Mouse (Mus musculus): Measurements from ENCODE around the gene Pphln1. TPM values are rescaled to one million over a fixed set of nuclear protein-coding genes. Genes with fewer than 3 reads are reported as not detected.

The Pphln1 gene
- polyA plus RNA-seq, 1 experiment from 2014 or later, result 41.4 TPM

DNA sequence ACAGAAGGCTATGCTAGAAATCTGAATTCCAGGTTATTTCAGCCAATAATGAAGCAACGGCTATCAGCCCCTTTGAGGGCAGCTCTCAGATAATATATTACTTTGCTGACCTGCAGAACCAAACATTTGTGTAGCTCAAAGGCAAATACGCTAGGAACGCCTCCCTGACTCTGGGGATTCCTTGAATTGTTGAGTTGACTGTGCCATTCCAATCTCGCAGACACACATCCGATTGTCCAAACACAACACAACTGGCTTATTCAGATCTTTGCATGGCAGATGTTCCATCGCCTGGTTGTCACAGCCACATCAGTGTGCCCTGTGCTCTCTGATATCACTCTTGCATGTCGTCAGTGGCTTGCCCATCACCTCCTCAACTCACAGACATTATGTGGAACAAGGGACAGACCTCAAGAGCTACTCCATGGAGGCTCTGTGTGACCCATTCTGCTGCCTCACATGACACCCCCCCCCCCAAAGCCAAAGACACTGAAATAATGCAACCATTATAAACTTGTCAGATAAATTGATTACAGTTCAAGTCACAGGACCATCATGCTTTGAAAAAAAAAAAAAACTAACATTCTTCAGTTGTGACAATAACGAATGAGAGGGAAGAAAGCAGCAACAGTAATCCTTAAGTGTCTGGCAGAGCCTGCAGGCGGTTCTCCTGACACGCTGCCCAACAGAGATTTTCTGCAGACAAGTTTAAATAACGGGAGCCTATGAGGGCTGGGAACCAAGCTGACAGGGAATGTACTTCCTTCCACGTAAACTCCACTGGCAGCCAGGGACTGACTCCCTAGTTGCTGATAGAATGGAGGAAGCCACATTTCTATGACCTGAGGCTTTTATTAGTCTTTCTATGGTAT lies 131.9 kb downstream of the Pphln1 start:
- no peak overlapping the region for H3K9ac ChIP-seq
- H3K4me1 ChIP-seq, result peaks cover 9% of the 10 kb centered on the region
- H3K27me3 ChIP-seq (replicated peaks), result no peaks in the 10 kb centered on the region
- ATAC-seq (ENCODE audit: insufficient read depth, low FRiP score, low read depth), result no peak
- H3K4me3 ChIP-seq (replicated peaks), result no peak overlapping the region
- no peaks in the 10 kb centered on the region for H3K9me3 ChIP-seq
- peak overlapping the region; percentile 54; the same call in 1 of the 2 replicates for H3K27ac ChIP-seq
- H3K4me2 ChIP-seq, result peak overlapping the region; percentile 19; the same call in 1 of the 2 replicates
- H3K36me3 ChIP-seq, result no peaks in the 10 kb centered on the region
- WGBS, result 18% methylated on average over 12 of the region's 12 CpGs

DNA sequence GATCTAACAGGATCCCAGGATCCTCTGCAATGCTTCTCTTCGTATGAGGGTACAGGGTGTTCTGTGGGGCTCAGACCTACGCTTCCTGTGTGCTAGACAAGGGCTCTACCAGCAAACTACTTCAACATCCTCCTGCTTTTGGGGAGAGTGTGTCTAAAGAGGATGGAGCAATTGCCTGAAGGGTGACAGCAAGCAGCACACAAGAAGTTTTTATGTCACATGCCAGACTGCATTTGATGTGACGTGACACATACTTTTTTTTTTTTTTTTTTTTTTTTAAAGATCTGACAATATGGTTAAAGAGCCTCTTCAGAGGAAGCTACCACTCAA lies 132.5 kb downstream of the Pphln1 start:
- peak overlapping the region; percentile 54; the same call in 1 of the 2 replicates for H3K27ac ChIP-seq
- 62% methylated on average over 3 of the region's 3 CpGs for WGBS
- ATAC-seq (ENCODE audit: insufficient read depth, low FRiP score, low read depth), result no peak
- H3K4me2 ChIP-seq, result peak overlapping the region; percentile 19; the same call in 1 of the 2 replicates
- no peak overlapping the region for H3K9ac ChIP-seq
- H3K4me1 ChIP-seq, result peaks cover 9% of the 10 kb centered on the region
- H3K27me3 ChIP-seq (replicated peaks), result no peaks in the 10 kb centered on the region
- no peak overlapping the region for H3K4me3 ChIP-seq (replicated peaks)
- H3K9me3 ChIP-seq, result no peaks in the 10 kb centered on the region
- no peaks in the 10 kb centered on the region for H3K36me3 ChIP-seq

DNA sequence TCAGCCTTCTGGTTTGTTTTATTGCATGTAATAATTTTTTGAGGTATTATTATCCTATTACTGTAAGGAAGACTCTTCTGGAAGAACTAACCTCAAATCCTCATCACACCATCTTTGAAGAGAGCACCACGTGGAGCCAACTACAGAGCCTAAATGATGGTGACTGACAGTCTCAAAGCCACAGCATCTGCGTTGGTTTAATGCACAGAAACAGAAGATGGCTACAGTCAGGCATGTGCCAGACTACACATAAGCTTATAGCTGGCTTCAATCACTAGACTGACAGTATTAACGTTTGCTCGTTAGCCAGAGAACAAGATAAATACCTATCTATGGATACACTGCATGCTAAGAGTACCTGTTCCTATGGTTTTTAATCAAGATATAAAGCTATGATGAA lies 138.0 kb downstream of the Pphln1 start:
- H3K27ac ChIP-seq, result no peak overlapping the region
- no peaks in the 10 kb centered on the region for H3K9me3 ChIP-seq
- 72% methylated on average over 4 of the region's 4 CpGs for WGBS
- no peak for ATAC-seq (ENCODE audit: insufficient read depth, low FRiP score, low read depth)
- H3K36me3 ChIP-seq, result no peaks in the 10 kb centered on the region
- H3K9ac ChIP-seq, result no peak overlapping the region
- H3K4me2 ChIP-seq, result no peak overlapping the region
- H3K27me3 ChIP-seq (replicated peaks), result no peaks in the 10 kb centered on the region
- H3K4me3 ChIP-seq (replicated peaks), result no peak overlapping the region
- peaks cover 3% of the 10 kb centered on the region for H3K4me1 ChIP-seq

DNA sequence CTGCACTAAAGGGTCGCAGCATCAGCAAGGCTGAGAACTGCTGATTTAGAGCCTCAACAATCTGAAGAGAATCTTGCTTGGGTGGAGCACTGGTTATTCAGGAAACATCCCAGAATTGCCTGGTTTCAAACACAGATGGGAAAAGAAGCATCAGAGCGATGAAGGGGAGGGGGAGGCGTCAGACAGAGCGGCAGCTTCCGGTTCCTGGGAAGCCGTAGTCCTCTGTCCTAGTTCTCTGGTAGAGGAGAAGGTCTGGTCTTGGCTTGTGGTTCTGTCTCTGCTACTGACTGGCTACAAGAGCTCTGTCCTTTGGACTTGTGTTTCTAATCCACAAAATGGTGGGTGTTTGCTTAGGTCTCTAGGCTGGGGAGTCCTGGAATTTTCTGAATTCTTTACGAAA lies 139.6 kb downstream of the Pphln1 start:
- Histone ChIP-seq H3K36me3 (no peaks in the 10 kb centered on the region), H3K4me2 (no peak overlapping the region), H3K4me1 (no peaks in the 10 kb centered on the region; the same call in 1 of the 2 replicates), H3K27me3 (replicated peaks) (no peaks in the 10 kb centered on the region), H3K9me3 (no peaks in the 10 kb centered on the region), H3K9ac (no peak overlapping the region), H3K4me3 (replicated peaks) (no peak overlapping the region), H3K27ac (no peak overlapping the region)
- WGBS, result 80% methylated on average over 7 of the region's 7 CpGs
- no peak for ATAC-seq (ENCODE audit: insufficient read depth, low FRiP score, low read depth)

DNA sequence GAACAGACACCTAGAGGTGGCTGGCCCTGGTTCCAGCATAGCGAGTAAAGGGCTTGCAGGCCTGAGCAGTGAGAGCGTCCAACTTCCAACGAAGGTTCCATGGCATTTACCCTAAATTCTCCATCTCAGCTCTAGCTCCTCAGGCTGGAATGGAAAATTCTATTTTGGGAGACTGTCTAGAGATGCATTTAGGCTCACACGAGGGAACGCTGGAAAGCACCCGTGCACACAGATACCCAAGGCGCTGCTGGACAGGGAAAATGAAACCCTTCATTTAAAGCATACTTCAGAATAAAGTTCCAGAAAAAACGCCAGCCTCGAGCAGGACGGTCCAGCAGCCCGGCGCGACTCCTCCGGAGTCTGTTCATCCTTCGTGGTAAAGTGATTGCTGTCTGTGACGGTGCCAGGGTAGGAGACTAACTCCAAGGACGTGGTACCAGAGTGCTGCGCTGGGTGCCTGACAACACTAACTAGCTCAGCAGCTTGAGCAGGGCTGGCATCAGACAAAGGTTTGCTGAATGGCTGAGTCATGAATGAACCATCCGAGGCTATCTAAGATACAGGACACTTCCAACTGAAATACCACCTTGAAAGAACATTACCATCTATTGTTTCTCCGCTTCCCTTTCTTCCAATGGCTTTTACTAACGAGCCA lies 140.5 kb downstream of the Pphln1 start:
- Histone ChIP-seq H3K4me2 (no peak overlapping the region), H3K9ac (no peak overlapping the region), H3K27ac (no peak overlapping the region), H3K4me3 (replicated peaks) (no peak overlapping the region), H3K36me3 (no peaks in the 10 kb centered on the region), H3K4me1 (no peaks in the 10 kb centered on the region; the same call in 1 of the 2 replicates), H3K9me3 (no peaks in the 10 kb centered on the region), H3K27me3 (replicated peaks) (no peaks in the 10 kb centered on the region)
- no peak for ATAC-seq (ENCODE audit: insufficient read depth, low FRiP score, low read depth)
- 85% methylated on average over 21 of the region's 21 CpGs for WGBS

DNA sequence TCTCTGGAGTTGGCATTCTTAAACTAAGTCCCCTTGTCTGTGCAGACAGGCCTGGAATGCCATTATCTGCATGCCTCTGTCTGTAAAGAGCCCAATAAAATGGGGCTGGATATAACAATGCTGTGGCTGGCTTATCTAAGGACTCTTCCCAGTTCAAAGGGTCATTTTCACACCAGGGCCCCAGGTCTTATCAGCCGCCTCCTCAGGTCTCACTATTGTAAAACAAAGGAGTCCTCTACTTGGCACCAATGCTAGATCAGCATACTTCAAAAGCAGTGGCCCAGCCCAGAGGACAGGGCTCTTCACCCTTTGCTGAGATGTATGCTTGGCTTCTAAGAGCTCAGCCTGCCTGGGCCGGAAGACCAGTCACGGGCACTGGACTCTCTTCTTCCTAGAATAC lies 141.3 kb downstream of the Pphln1 start:
- Histone ChIP-seq H3K27me3 (replicated peaks) (no peaks in the 10 kb centered on the region), H3K9ac (no peak overlapping the region), H3K4me2 (no peak overlapping the region), H3K4me1 (no peaks in the 10 kb centered on the region; the same call in 1 of the 2 replicates), H3K9me3 (no peaks in the 10 kb centered on the region), H3K27ac (no peak overlapping the region), H3K36me3 (no peaks in the 10 kb centered on the region), H3K4me3 (replicated peaks) (no peak overlapping the region)
- WGBS, result 72% methylated on average over 3 of the region's 3 CpGs
- ATAC-seq (ENCODE audit: insufficient read depth, low FRiP score, low read depth), result no peak

Other genes with a start within 250 kb of the Pphln1 start
- gene Gxylt1, start 123.2 kb upstream of the Pphln1 start, polyA plus RNA-seq (2015; fragmentation: Nextera tagmentation; extraction: Ambion mirVana), result 11.1 and 11.7 TPM in 2 replicates
- 72.2 and 74.8 TPM in 2 replicates for gene Yaf2, start 61.4 kb upstream of the Pphln1 start, polyA plus RNA-seq (2015; fragmentation: Nextera tagmentation; extraction: Ambion mirVana)
- 122 and 123 TPM in 2 replicates for gene Zcrb1, start within 50 bp of the Pphln1 start, polyA plus RNA-seq (2015; fragmentation: Nextera tagmentation; extraction: Ambion mirVana)
- 22.1 and 23.0 TPM in 2 replicates for gene Prickle1, start 197.5 kb downstream of the Pphln1 start, polyA plus RNA-seq (2015; fragmentation: Nextera tagmentation; extraction: Ambion mirVana)